Mouse (Mus musculus): ENCODE measurements around the gene Gclm.
"Not testable (repeated sequence)": the region's sequence is repeated elsewhere in the genome, so short reads cannot be mapped to it uniquely, and the experiment has no call there.

Gene Gclm

GRCm38 (mm10) chr3:122245215-122245877, at the start of gene Gclm:
Gclm (plus strand) TSS chr3:122245557.
- DNase-seq (ENCODE audit: low spot score): peak; percentile 68

- no peak for DNase-seq (ENCODE audit: low spot score)
Observed at GRCm38 (mm10) chr3:122196621-122197298, 48.6 kb upstream of the Gclm start.

DNA sequence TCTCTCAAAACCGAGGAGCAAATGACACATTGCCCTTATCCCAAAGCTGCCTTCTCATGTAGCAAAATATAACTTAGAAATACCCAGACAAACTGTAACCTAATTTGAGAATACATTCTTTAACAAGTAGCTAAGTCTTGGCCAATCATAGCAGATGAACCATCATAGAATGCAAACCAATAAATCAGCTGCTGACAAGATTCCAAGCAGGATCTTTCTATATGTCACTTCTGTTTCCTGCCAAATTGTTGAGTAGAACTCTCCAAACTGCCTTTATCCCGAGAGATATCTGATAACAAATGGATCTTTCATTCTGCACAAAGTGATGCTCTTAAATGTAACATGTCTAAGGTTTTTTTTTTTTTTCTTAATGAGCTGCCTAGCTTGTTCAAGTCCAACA, 46.8 kb upstream of the Gclm start:
- DNase-seq (ENCODE audit: low spot score): no peak

GRCm38 (mm10) chr3:122198966-122199381, 46.4 kb upstream of the Gclm start:
- no peak for DNase-seq (ENCODE audit: low spot score)

GRCm38 (mm10) chr3:122199600-122199999, 45.8 kb upstream of the Gclm start:
- no peak for DNase-seq (ENCODE audit: low spot score)

DNA sequence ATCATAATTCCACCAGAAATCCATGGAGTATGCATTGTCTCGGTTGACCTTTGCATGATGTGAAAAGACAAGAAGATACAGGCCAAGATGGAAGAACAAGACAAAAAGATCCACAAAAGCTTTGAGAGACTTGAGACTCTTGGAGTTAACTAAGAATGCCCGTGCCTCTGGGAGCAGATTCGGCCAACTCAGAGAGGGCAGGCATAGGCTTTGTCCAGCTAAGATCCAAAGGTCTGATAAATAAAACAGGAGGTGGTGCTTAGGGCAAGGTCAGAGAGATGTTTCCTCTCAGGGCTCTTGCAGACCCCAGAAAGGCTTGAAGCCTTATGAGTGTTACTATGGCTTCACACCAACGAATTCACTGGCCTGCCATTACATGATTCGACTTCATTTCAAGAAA, 45.3 kb upstream of the Gclm start:
- no peak for DNase-seq (ENCODE audit: low spot score)

- no peak for DNase-seq (ENCODE audit: low spot score)
Observed at GRCm38 (mm10) chr3:122200447-122200846, 44.9 kb upstream of the Gclm start.

- no peak for DNase-seq (ENCODE audit: low spot score)
Observed at GRCm38 (mm10) chr3:122202307-122202732, 43.0 kb upstream of the Gclm start.

DNA sequence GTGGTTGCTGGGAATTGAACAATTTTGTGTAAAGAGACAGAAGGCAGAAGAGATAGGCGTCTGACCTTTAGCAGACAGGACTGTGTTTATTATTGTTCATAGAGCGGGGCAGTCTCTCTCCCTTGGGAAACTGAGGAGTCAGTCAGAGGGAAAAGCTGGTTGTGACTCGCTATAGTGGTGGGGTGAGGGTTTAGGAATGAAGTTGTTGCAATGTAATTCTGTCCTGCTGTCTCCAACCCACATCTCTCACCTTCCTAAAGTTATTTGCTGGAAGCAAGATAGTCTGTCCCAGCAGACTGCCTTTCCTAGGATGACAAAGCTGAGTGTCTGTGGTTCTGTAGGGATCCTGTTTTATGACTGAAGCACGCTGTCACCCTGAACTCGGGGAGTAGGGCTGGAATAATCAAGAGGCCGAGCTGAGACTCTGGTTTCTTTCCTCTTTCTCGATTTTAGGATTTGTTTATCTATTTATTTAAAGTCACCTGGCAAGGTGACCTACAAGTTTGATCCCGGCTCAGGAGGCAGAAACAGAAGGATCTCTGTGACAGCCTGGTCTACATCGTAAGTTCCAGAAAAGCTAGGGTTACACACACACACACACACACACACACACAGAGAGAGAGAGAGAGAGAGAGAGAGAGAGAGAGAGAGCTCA, 41.6 kb upstream of the Gclm start:
- DNase-seq (ENCODE audit: low spot score): no peak

- DNase-seq (ENCODE audit: low spot score): no peak
Observed at GRCm38 (mm10) chr3:122205753-122206152, 39.6 kb upstream of the Gclm start.

DNA sequence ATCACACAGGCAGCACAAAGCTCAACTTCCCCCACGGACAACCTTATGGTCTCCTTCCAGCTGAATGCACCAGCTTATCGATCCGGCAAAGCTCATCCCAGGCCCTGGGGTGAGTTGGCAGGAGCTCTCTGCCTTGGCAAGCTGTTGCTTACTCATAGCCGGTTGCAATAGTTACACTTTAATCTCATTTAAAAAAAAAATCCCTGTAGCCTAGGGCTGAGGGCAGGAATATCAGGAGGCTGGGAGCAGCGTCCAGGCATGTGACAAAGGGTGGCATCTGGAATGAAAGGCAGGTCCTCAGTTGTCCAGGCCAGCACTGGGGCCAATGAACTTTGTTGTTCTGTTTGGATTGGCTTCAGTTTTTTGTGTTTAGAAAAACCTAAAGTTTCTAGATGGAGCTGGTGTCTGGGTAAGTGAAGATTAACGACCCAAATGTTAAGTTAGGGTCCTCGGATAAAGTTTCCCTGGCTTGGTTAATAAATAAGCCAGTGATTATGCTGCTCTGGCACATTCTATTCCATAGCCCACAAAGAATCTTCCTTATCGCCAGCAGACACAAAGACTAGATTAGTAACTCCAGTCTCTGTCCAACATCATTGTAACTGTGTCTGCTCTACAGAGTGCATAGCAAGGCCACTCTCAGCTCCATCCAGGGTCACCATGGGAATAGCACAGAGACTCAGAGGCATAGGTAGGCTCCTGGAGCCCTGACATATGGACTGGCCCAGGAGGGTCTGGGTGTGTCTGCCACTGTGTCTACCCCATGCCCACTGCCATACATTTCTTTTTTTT, 38.9 kb upstream of the Gclm start:
- no peak for DNase-seq (ENCODE audit: low spot score)

- no peak for DNase-seq (ENCODE audit: low spot score)
Observed at GRCm38 (mm10) chr3:122207766-122208165, 37.6 kb upstream of the Gclm start.

- no peak for DNase-seq (ENCODE audit: low spot score)
Observed at GRCm38 (mm10) chr3:122208296-122209225, 36.8 kb upstream of the Gclm start.

DNA sequence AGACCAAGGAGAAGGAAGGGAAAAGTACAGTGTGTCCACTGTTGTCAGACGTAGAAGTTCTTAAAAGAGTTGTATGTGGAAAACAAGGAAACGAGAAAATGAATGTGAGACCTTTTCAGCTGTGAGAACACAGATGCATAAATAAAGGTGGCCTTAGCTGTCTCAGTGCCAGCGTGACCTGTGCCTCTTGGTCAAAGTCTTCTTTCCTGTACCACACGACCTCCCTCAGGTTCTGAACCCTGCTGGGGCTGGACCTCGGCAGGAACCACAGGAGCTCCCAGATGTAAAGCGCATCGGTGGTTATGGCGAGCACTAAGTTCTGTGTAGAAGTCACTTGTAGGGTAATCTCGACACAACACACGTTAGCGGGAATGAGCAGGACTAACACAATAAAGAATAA, 35.8 kb upstream of the Gclm start:
- DNase-seq (ENCODE audit: low spot score): no peak

GRCm38 (mm10) chr3:122210434-122210833, 34.9 kb upstream of the Gclm start:
- DNase-seq (ENCODE audit: low spot score): no peak

GRCm38 (mm10) chr3:122210846-122211245, 34.5 kb upstream of the Gclm start:
- DNase-seq (ENCODE audit: low spot score): no peak

DNA sequence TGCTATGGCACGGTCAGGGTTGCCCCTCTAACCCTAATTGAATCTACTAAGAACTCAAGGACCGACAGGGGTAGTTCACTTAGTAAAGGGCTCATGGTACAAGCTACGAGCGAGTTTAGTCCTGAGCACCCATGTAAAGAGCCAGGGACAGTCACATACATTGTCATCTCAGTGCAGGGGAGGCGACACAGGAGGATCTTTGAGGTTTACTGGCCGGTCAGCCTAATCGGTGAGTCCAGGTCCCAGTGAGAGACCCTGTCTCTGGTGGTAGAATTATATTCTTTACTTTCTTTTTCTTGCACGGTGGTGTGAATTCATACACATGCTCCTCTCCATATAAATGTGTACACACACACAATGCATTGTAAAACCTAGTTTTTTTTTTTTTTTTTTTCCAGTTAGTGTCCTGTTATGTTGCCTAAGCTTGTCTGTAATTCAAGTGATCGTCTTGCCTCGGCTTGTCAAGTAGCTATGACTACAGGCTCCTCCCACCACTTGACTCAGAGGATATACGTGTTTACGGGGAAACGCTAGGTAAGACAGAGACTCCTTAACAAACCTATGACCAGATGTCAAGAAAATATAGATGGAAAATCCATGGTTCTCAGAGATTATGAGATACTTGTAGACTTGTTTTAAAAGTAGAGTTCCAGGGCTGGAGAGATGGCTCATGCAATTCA, 33.8 kb upstream of the Gclm start:
- no peak for DNase-seq (ENCODE audit: low spot score)

- DNase-seq (ENCODE audit: low spot score): no peak
Observed at GRCm38 (mm10) chr3:122221240-122222036, 23.9 kb upstream of the Gclm start.

- not testable (repeated sequence) for DNase-seq (ENCODE audit: low spot score)
Observed at GRCm38 (mm10) chr3:122226972-122227371, 18.4 kb upstream of the Gclm start.

DNA sequence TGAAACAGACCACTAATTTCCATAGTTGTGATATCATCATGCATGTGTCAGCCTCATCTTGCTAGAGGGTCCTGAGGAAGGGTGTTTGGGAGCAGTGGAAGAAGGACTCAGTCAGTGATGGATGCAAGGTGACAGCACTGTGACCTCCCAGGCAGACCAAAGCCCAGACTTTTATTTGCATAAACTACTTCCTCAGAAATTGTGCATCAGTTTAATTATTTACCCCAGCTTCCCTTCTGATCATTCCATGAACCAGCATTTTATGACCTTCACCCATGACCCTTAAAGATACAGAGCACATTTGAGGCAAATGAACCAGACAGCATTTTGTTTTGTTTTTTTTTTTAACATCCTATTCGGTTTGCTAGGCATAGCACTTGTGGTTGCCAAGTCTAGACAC, 9.6 kb upstream of the Gclm start:
- DNase-seq (ENCODE audit: low spot score): no peak

All from urinary bladder, postnatal 10 days (tissue).